Mouse (Mus musculus) erythroblast, embryonic 14.5 days (primary cell): ENCODE data around the gene Mbd3.

Experiments
- GATA1 ChIP-seq: IDR thresholded peaks from 2 replicates; pipeline ENCODE4 v1.6.1; 2012; ENCODE audit warnings: low read length, inconsistent platforms, mixed read lengths
- TAL1 ChIP-seq: IDR thresholded peaks from 3 replicates; pipeline ENCODE4 v1.6.1; 2012; ENCODE audit warnings: low read length, inconsistent platforms, mixed read lengths

DNA sequence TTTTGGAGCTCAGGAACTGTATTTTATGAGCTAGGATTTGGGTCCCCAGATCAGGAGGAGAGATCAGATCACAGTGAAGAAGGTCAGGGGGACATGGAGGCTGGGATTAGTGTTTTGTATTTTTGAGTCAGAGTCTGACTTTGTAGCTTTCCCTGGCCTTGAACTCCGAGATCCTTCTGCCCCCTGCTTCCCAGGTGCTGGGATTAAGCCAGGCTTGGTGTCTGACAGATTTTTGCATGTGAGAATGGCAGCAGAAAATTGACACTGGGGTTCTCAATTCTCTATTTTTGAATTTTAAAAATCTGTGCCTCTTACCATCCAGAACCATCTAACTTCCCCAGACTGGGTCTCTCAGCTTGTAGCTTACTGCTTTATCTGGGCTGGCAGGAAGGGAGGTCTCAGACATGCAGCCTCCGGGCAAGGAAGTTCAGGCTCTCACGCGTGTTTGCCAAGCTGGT is 1.4 kb upstream of the Mbd3 start:
- TF ChIP-seq GATA1 (no peak), TAL1 (no peak)
